8 mouse cellular contexts compared by ENCODE assay signal in the genomic region with DNA sequence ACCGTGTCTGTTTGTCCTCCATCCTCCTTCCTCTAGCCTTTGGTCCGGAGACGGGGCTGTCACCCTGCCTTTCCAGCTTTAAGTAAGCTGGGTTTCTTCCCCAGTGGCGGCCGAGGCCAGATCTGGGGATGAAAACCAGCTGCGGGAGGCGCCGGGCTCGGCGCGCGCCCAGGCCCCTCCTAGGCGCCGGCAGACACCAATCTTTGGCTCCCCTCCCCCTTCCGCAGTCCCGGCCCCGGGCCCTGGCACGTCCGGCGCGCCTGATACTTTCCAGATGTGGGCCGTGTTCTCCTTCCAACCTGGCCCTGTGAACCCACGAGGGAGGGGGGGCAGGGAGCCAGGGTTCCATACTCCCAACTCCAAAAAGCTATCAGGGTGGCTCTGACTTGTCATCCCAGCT. TPM values are rescaled to one million over a fixed set of nuclear protein-coding genes. Genes with fewer than 3 reads are reported as not detected.
DNase-seq lines count a peak whose midpoint lies in the region; ATAC-seq and TF ChIP-seq lines count a peak whose summit lies in the region.

No protein-coding gene starts in this region.

- WGBS in embryonic facial prominence, embryonic 10.5 days, result under 1% methylated on average over 23 of the region's 23 CpGs
- 1% methylated on average over 23 of the region's 23 CpGs for WGBS in lung, embryonic 16.5 days

- peak overlapping the region; percentile 55 for H3K4me3 ChIP-seq in embryonic facial prominence, embryonic 10.5 days
- H3K4me3 ChIP-seq in lung, embryonic 16.5 days (ENCODE audit: low read length), result no peak overlapping the region
- peak overlapping the region; percentile 32 for H3K4me3 ChIP-seq in testis, adult 2 months (ENCODE audit: control insufficient read depth, low read depth, low read length)

- ATAC-seq in lung, embryonic 16.5 days (ENCODE audit: low read depth), result peak; percentile 89
- no peak for ATAC-seq in CD4-positive, CD25-positive, alpha-beta regulatory T cell, adult 4 months

- peak overlapping the region; percentile 87 for H3K27ac ChIP-seq in embryonic facial prominence, embryonic 10.5 days (replicated peaks)
- peak overlapping the region; percentile 96 for H3K27ac ChIP-seq in lung, embryonic 16.5 days (ENCODE audit: low read length)
- H3K27ac ChIP-seq in testis, adult 2 months (ENCODE audit: control insufficient read depth, insufficient read depth, low read depth, low read length), result peak overlapping the region; percentile 51

- no peak for TF ChIP-seq CTCF in testis, adult 2 months (IDR thresholded peaks at IDR 0.05; ENCODE audit: control insufficient read depth, insufficient read depth, insufficient replicate concordance, low read depth, low read length)

- H3K4me2 ChIP-seq in lung, embryonic 16.5 days (ENCODE audit: low read depth, low read length), result peak overlapping the region; percentile 74

- DNase-seq in Muller cell, postnatal 12 days (ENCODE audit: inconsistent ontology term), result peak; percentile 63
- peak; percentile 97 for DNase-seq in embryonic facial prominence, embryonic 10.5 days (ENCODE audit: low spot score)
- DNase-seq in heart, adult 9 months (ENCODE audit: low spot score in 2 of 2), result peak; percentile 87
- DNase-seq in kidney, adult 18-20 months, result peak; percentile 46
- no peak for DNase-seq in spleen, adult 12 weeks (ENCODE audit: low spot score)

- peaks cover 76% of the 10 kb centered on the region for H3K27me3 ChIP-seq in embryonic facial prominence, embryonic 10.5 days (replicated peaks; ENCODE audit: low read depth, poor library complexity, severe bottlenecking)
- H3K27me3 ChIP-seq in lung, embryonic 16.5 days (ENCODE audit: control insufficient read depth, insufficient read depth, low read depth, low read length), result peaks cover 27% of the 10 kb centered on the region
- no peaks in the 10 kb centered on the region; the same call in 1 of the 2 replicates for H3K27me3 ChIP-seq in testis, adult 2 months (ENCODE audit: control insufficient read depth, insufficient read depth, low read length)

- peaks cover 72% of the 10 kb centered on the region for H3K4me1 ChIP-seq in embryonic facial prominence, embryonic 10.5 days
- peaks cover 33% of the 10 kb centered on the region for H3K4me1 ChIP-seq in lung, embryonic 16.5 days (replicated peaks; ENCODE audit: control insufficient read depth, insufficient read depth, low read length)
- peaks cover 35% of the 10 kb centered on the region for H3K4me1 ChIP-seq in testis, adult 2 months (ENCODE audit: control insufficient read depth, insufficient read depth, low read length)

- no peak for TF ChIP-seq POLR2A in testis, adult 2 months (IDR thresholded peaks at IDR 0.05; ENCODE audit: control insufficient read depth, low read depth, low read length)

- peaks cover 40% of the 10 kb centered on the region for H3K36me3 ChIP-seq in embryonic facial prominence, embryonic 10.5 days (replicated peaks)
- H3K36me3 ChIP-seq in lung, embryonic 16.5 days (ENCODE audit: control insufficient read depth, insufficient read depth, low read length), result peaks cover 6% of the 10 kb centered on the region
- no peaks in the 10 kb centered on the region; the same call in 1 of the 2 replicates for H3K36me3 ChIP-seq in testis, adult 2 months (ENCODE audit: control insufficient read depth, insufficient read depth, low read length)

- H3K9ac ChIP-seq in lung, embryonic 16.5 days (ENCODE audit: low read length), result peak overlapping the region; percentile 38; the same call in 1 of the 2 replicates

- peaks cover 8% of the 10 kb centered on the region for H3K9me3 ChIP-seq in embryonic facial prominence, embryonic 10.5 days
- H3K9me3 ChIP-seq in lung, embryonic 16.5 days (ENCODE audit: control insufficient read depth, low read length), result peaks cover 5% of the 10 kb centered on the region

RNA-seq across cellular contexts. Expression of a gene that starts 0.6 kb away (rescaled TPM):
- 14.7 and 20.3 TPM in 2 replicates for polyA plus RNA-seq in embryonic facial prominence, embryonic 10.5 days (2016; fragmentation: Nextera tagmentation; extraction: Ambion mirVana)
- polyA plus RNA-seq in lung, embryonic 16.5 days (2015; fragmentation: Nextera tagmentation; extraction: Ambion mirVana), result 12.9 and 13.0 TPM in 2 replicates
- 9.5 and 10.3 TPM in 2 replicates for polyA plus RNA-seq in testis, adult 2 months (2012; rRNA removed)
- polyA plus RNA-seq in CD4-positive, CD25-positive, alpha-beta regulatory T cell, adult 4 months (2017; shearing (Covaris generic)), result not detected

RNA-seq across cellular contexts. Expression of a gene that starts 15.3 kb away (rescaled TPM):
- 0.52 and 0.64 TPM in 2 replicates for polyA plus RNA-seq in embryonic facial prominence, embryonic 10.5 days (2016; fragmentation: Nextera tagmentation; extraction: Ambion mirVana)
- 2.6 and 2.8 TPM in 2 replicates for polyA plus RNA-seq in lung, embryonic 16.5 days (2015; fragmentation: Nextera tagmentation; extraction: Ambion mirVana)
- 0.20 and 0.26 TPM in 2 replicates for polyA plus RNA-seq in testis, adult 2 months (2012; rRNA removed)
- polyA plus RNA-seq in CD4-positive, CD25-positive, alpha-beta regulatory T cell, adult 4 months (2017; shearing (Covaris generic)), result 10 to 100 TPM in 1 of 2 experiments, 1 to 10 TPM in 1; 7.9 to 10.2 TPM

RNA-seq across cellular contexts. Expression of a gene that starts 15.8 kb away (rescaled TPM):
- 5.5 and 6.0 TPM in 2 replicates for polyA plus RNA-seq in embryonic facial prominence, embryonic 10.5 days (2016; fragmentation: Nextera tagmentation; extraction: Ambion mirVana)
- polyA plus RNA-seq in lung, embryonic 16.5 days (2015; fragmentation: Nextera tagmentation; extraction: Ambion mirVana), result 2.1 and 2.2 TPM in 2 replicates
- polyA plus RNA-seq in testis, adult 2 months (2012; rRNA removed), result 30.7 and 31.2 TPM in 2 replicates
- not detected for polyA plus RNA-seq in CD4-positive, CD25-positive, alpha-beta regulatory T cell, adult 4 months (2017; shearing (Covaris generic))

RNA-seq across cellular contexts. Expression of a gene that starts 33.0 kb away (rescaled TPM):
- 121 and 126 TPM in 2 replicates for polyA plus RNA-seq in embryonic facial prominence, embryonic 10.5 days (2016; fragmentation: Nextera tagmentation; extraction: Ambion mirVana)
- polyA plus RNA-seq in lung, embryonic 16.5 days (2015; fragmentation: Nextera tagmentation; extraction: Ambion mirVana), result 116 and 118 TPM in 2 replicates
- polyA plus RNA-seq in testis, adult 2 months (2012; rRNA removed), result 433 and 509 TPM in 2 replicates
- polyA plus RNA-seq in CD4-positive, CD25-positive, alpha-beta regulatory T cell, adult 4 months (2017; shearing (Covaris generic)), result 100 to 1,000 TPM in 1 of 2 experiments, 10 to 100 TPM in 1; 48.5 to 103 TPM

RNA-seq across cellular contexts. Expression of a gene that starts 48.2 kb away (rescaled TPM):
- polyA plus RNA-seq in embryonic facial prominence, embryonic 10.5 days (2016; fragmentation: Nextera tagmentation; extraction: Ambion mirVana), result 12.9 and 13.1 TPM in 2 replicates
- polyA plus RNA-seq in lung, embryonic 16.5 days (2015; fragmentation: Nextera tagmentation; extraction: Ambion mirVana), result 21.7 and 23.3 TPM in 2 replicates
- 2.8 and 4.5 TPM in 2 replicates for polyA plus RNA-seq in testis, adult 2 months (2012; rRNA removed)
- 10 to 100 TPM; 57.3 to 60.0 TPM for polyA plus RNA-seq in CD4-positive, CD25-positive, alpha-beta regulatory T cell, adult 4 months (2017; shearing (Covaris generic))

Comparison
In these comparisons a context has a peak if more than half of its experiments do, and no peak if none do; other contexts are left out.
1. RNA of a gene that starts 0.6 kb away (polyA plus RNA-seq): 14.7 to 20.3 TPM in embryonic facial prominence, embryonic 10.5 days, 12.9 to 13.0 TPM in lung, embryonic 16.5 days and 9.5 to 10.3 TPM in testis, adult 2 months; not detected in CD4-positive, CD25-positive, alpha-beta regulatory T cell, adult 4 months; every median in the first group is over 10 times any median in the second.
2. Peak in every context shown above with its lines, with median percentiles within 50 percentile points of each other: H3K27ac ChIP-seq.